Mouse (Mus musculus) limb, embryonic 11.5 days (tissue): ENCODE measurements around the gene Pacsin2. TPM values are rescaled to one million over a fixed set of nuclear protein-coding genes. Genes with fewer than 3 reads are reported as not detected.

ENCODE experiments used
- polyA plus RNA-seq: library from polyadenylated mRNA; unstranded; fragments of >200 nt; fragmentation: Nextera tagmentation; extraction: Ambion mirVana; gene quantifications from 2 replicates; pipeline ENCODE4 v1.2.1, GENCODE M21; 2014

Pacsin2 gene
- polyA plus RNA-seq, 1 experiment from 2014 or later: 45.4 TPM

Other genes with a start within 250 kb of the Pacsin2 start
- gene A4galt, start 212.8 kb downstream of the Pacsin2 start, polyA plus RNA-seq: 0.18 TPM in 1 of 2 replicates, not detected in the other
- gene Arfgap3, start 114.4 kb downstream of the Pacsin2 start, polyA plus RNA-seq: 37.2 and 37.6 TPM in 2 replicates
- 19.2 and 22.0 TPM in 2 replicates for gene Ttll1, start 46.3 kb upstream of the Pacsin2 start, polyA plus RNA-seq
- gene Bik, start 62.3 kb upstream of the Pacsin2 start, polyA plus RNA-seq: 3.2 and 4.1 TPM in 2 replicates
- gene Tspo, start 99.0 kb upstream of the Pacsin2 start, polyA plus RNA-seq: 46.1 and 51.8 TPM in 2 replicates
- 44.9 and 48.4 TPM in 2 replicates for gene Mcat, start 99.2 kb upstream of the Pacsin2 start, polyA plus RNA-seq
- gene Ttll12, start 130.6 kb upstream of the Pacsin2 start, polyA plus RNA-seq: 55.8 and 59.1 TPM in 2 replicates